Mouse (Mus musculus): ENCODE results near the gene Mpzl2.

DNA sequence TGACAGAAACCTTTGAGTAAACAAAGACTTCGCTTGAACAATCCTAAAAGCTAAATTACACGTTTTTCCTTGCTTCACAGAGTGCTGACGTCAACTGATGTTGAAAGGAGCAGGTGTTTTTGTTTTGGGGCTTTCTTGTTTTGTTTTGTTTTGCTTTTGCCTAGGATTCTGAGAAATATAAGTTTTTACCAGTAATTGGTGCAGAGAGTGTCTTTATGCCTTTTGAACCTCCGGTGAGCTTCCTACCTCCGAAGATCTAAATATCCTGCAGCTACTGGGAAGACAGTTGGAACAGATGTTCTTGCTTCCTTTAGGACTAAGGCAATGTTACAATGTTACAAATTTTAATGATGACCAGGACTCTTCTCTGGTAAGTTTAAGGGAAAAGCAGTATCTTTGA, at the start of gene Mpzl2:
- no peak for TF ChIP-seq CTCF (IDR thresholded peaks at IDR 0.05; ENCODE audit: low read depth, low read length)
- no peak for TF ChIP-seq POLR2A (IDR thresholded peaks at IDR 0.05; ENCODE audit: borderline replicate concordance, low read depth, low read length)

Data from bone marrow macrophage, adult 2 months (primary cell).